Comparison of ENCODE assay signal across 17 mouse cellular contexts in genomic region chr3:101540568-101540967, GRCm38 (mm10).
DNase-seq lines count a peak whose midpoint lies in the region; ATAC-seq lines count a peak whose summit lies in the region.
"Had no signal": no experiment of that assay in that cellular context is flagged by ENCODE, and none has a peak within 500 bp of the region (broad histone marks: within the 10 kb centered on the region; RNA-seq: fewer than 3 reads in every experiment).

No protein-coding gene starts in this region.

- WGBS in embryonic facial prominence, embryonic 14.5 days, result 76% methylated on average over 4 of the region's 4 CpGs
- WGBS in embryonic facial prominence, embryonic 10.5 days, result 79% methylated on average over 4 of the region's 4 CpGs
- 55% methylated on average over 4 of the region's 4 CpGs for WGBS in liver, embryonic 13.5 days (ENCODE audit: insufficient replicate concordance)

- H3K36me3 ChIP-seq in embryonic facial prominence, embryonic 14.5 days (ENCODE audit: control insufficient read depth, insufficient read depth, low read length), result no peaks in the 10 kb centered on the region
- H3K36me3 ChIP-seq in embryonic facial prominence, embryonic 10.5 days (replicated peaks), result no peaks in the 10 kb centered on the region
- no peaks in the 10 kb centered on the region for H3K36me3 ChIP-seq in liver, embryonic 13.5 days
- H3K36me3 ChIP-seq: G1E had no signal

- peaks cover 6% of the 10 kb centered on the region for H3K4me1 ChIP-seq in embryonic facial prominence, embryonic 14.5 days (ENCODE audit: control insufficient read depth, insufficient read depth, low read length)
- H3K4me1 ChIP-seq in embryonic facial prominence, embryonic 10.5 days, result peaks cover 13% of the 10 kb centered on the region
- peaks cover 9% of the 10 kb centered on the region for H3K4me1 ChIP-seq in liver, embryonic 13.5 days (replicated peaks)

- no peaks in the 10 kb centered on the region for H3K9me3 ChIP-seq in embryonic facial prominence, embryonic 14.5 days (ENCODE audit: control insufficient read depth, low read length)
- H3K9me3 ChIP-seq in embryonic facial prominence, embryonic 10.5 days, result no peaks in the 10 kb centered on the region
- H3K9me3 ChIP-seq in liver, embryonic 13.5 days (replicated peaks), result no peaks in the 10 kb centered on the region
- H3K9me3 ChIP-seq: G1E had no signal

- H3K27ac ChIP-seq in embryonic facial prominence, embryonic 14.5 days (replicated peaks; ENCODE audit: low read depth, low read length), result no peak overlapping the region
- no peak overlapping the region for H3K27ac ChIP-seq in embryonic facial prominence, embryonic 10.5 days (replicated peaks)
- H3K27ac ChIP-seq in liver, embryonic 13.5 days, result no peak overlapping the region

- H3K9ac ChIP-seq in embryonic facial prominence, embryonic 14.5 days (ENCODE audit: low read depth, low read length), result no peak overlapping the region
- no peak overlapping the region for H3K9ac ChIP-seq in liver, embryonic 13.5 days

- H3K4me3 ChIP-seq in embryonic facial prominence, embryonic 14.5 days (ENCODE audit: low read depth, low read length), result no peak overlapping the region
- H3K4me3 ChIP-seq in embryonic facial prominence, embryonic 10.5 days, result no peak overlapping the region
- H3K4me3 ChIP-seq in liver, embryonic 13.5 days (replicated peaks), result no peak overlapping the region

- H3K27me3 ChIP-seq in embryonic facial prominence, embryonic 14.5 days (replicated peaks; ENCODE audit: control insufficient read depth, insufficient read depth, low read length), result no peaks in the 10 kb centered on the region
- no peaks in the 10 kb centered on the region for H3K27me3 ChIP-seq in embryonic facial prominence, embryonic 10.5 days (replicated peaks; ENCODE audit: low read depth, poor library complexity, severe bottlenecking)
- no peaks in the 10 kb centered on the region for H3K27me3 ChIP-seq in liver, embryonic 13.5 days
- H3K27me3 ChIP-seq: CH12.LX, Patski had no signal

- no peak for DNase-seq in embryonic facial prominence, embryonic 14.5 days (ENCODE audit: low spot score)
- DNase-seq in embryonic facial prominence, embryonic 10.5 days (ENCODE audit: low spot score), result no peak
- DNase-seq in liver, embryonic 13.5 days, result no peak
- DNase-seq in liver, result no peak
- DNase-seq: adrenal gland, adult 2 months; adrenal gland, adult 8-10 months; adrenal gland, postnatal 10 days; adrenal gland, postnatal 14 days; adrenal gland, postnatal 25 days; adrenal gland, postnatal 36 days; B cell, adult 2 months; cerebellum, adult 11 months; cerebellum, adult 11-12 months; cerebellum, adult 18-20 months had no signal

- no peak overlapping the region for H3K4me2 ChIP-seq in embryonic facial prominence, embryonic 14.5 days (ENCODE audit: low read depth, low read length)
- no peak overlapping the region for H3K4me2 ChIP-seq in liver, embryonic 13.5 days

- peak; percentile 55; the same call in 1 of the 2 replicates for ATAC-seq in embryonic facial prominence, embryonic 14.5 days (ENCODE audit: low read depth)
- ATAC-seq in liver, embryonic 13.5 days (ENCODE audit: low read depth), result peak; percentile 58
- ATAC-seq: Patski had no signal
